Mouse (Mus musculus) splenic B cell, adult 2 months (primary cell): ENCODE measurements around the gene Lce1a2.
"Not testable (repeated sequence)": the region's sequence is repeated elsewhere in the genome, so short reads cannot be mapped to it uniquely, and the experiment has no call there.

Experiments
- DNase-seq: peaks from one replicate; pipeline ENCODE4 v3.0.0-alpha.2; 2011; ENCODE audit warnings: low read depth, low spot score
- H3K27me3 ChIP-seq: 2 replicates; pipeline ENCODE4 v1.6.1; 2012; ENCODE audit warnings: mild to moderate bottlenecking, low read length, moderate library complexity, mixed read lengths; ENCODE audit not compliant: control insufficient read depth, poor library complexity, insufficient read depth, severe bottlenecking
- H3K36me3 ChIP-seq: 2 replicates; pipeline ENCODE4 v1.6.1; 2012; ENCODE audit warnings: mild to moderate bottlenecking, low read length, moderate library complexity, mixed read lengths; ENCODE audit not compliant: control insufficient read depth, poor library complexity, insufficient read depth, severe bottlenecking

Lce1a2 gene

DNA sequence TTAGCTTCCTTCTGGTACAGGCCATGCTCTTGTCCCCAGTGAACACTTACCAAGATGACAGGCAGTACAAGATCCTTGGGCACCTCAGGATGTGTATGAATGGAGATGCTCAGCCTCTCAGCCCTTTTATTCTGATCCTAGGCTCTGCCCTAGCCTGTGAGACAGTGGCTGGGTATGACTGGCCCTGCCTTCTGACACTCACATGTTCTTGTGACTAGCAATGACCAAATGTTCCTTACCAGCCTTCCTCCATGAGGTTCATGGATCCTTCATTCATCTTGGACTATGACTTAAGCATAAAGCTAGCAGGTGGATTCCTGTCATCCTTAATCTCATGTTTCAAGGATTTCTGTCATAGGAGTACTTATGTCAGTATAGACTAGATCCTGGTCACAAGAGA is at the start of gene Lce1a2:
TSS of gene Lce1a2 (minus strand) at position 101 of the 400 bp plus-strand sequence.
- no peaks in the 10 kb centered on the region for H3K36me3 ChIP-seq
- no peak for DNase-seq
- H3K27me3 ChIP-seq: no peaks in the 10 kb centered on the region

DNA sequence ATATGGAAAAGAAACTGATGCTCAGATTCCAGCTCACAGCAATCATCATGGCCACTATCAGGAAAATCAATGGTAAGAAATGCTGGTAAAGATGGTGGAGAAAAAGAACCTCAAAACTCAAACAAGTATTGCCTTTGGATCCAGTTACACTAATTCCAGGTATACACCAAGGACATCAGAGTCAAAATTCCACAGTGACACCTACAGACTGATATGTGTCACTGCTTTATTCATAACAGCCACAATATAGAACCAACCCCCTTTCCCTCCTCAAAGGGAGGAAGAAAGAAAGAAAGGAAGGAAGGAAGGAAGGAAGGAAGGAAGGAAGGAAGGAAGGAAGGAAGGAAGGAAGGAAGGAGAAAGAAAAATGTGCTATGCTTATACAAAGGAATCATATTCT is 45.0 kb upstream of the Lce1a2 start:
- H3K36me3 ChIP-seq: no peaks in the 10 kb centered on the region
- no peaks in the 10 kb centered on the region for H3K27me3 ChIP-seq
- DNase-seq: no peak

DNA sequence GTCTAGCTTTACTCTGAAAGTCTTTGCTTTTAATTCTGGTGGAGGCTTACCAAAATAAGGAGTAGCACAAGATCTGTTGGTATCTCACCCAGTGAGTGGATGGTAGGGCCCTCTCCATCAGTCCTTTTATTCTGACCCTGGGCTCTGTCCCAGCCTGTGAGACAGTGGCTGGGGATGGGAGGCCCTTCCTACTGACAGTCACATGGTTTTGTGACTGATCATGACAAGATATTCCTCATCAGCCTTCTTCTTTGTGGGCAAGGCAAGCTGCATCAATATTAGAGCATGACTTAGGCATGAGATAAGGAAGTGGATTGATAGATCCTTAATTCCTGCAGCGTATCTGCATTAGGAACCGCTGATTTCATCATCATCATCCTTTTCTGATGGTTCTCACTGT is 38.9 kb upstream of the Lce1a2 start, which contains the start of gene Lce1e:
TSS of gene Lce1e (minus strand) at position 101 of the 400 bp plus-strand sequence.
- DNase-seq: no peak
- Histone ChIP-seq H3K27me3 (no peaks in the 10 kb centered on the region), H3K36me3 (no peaks in the 10 kb centered on the region)

DNA sequence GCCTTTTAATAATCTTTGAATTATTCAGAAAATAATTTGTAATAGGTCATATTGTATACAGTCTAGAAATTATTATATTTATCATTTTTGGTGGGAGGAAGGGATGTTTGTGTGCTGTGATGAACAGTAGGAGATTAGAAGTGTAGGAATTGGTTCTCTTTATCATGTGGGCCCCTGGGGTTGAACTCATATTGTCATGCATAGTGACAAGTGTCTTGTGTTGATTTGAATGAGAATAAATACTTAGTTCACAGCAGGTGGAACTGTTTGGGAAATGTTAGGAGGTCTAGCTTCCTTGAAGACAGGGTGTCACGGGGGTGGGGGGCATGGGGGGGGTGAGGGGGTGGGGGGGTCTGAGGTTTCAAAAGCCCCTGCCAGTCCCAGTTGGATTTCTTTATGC is 24.5 kb upstream of the Lce1a2 start:
- DNase-seq: no peak
- H3K27me3 ChIP-seq: no peaks in the 10 kb centered on the region
- no peaks in the 10 kb centered on the region for H3K36me3 ChIP-seq

DNA sequence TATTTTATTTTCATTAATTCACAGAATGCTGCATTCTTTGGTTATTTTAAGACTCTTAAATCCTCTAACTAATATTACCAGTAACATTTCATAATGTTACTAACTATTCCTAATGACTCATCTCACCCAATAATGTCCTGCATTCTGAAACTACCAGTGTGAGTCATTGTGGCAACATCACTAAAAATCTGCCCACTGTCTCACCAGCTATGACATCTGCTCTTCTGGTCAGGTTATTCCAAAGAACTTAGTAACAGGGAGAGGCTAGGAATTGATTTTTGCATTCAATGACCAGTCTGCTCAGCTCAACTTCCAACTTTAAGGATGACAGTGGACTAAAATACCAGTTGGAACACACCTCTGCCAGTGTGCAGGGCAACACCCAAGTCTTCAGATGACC is 21.6 kb upstream of the Lce1a2 start:
- DNase-seq: no peak
- Histone ChIP-seq H3K27me3 (no peaks in the 10 kb centered on the region), H3K36me3 (no peaks in the 10 kb centered on the region)

DNA sequence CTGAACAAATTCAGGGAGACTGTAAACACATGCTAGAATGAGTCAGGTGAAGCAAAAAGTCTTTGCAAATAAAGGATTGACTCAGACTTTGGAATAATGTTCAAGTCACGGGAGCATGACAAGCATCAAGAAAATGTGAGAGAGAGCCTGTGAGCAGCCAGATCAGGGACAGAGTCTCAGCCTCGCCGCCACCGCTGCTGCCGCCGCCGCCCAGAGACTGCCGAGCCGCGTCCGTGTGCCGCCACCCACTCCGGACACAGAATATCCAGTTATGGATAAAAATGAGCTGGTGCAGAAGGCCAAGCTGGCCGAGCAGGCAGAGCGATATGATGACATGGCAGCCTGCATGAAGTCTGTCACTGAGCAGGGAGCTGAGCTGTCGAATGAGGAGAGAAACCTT is 19.0 kb upstream of the Lce1a2 start:
- H3K27me3 ChIP-seq, H3K36me3 ChIP-seq, DNase-seq: not testable (repeated sequence)

DNA sequence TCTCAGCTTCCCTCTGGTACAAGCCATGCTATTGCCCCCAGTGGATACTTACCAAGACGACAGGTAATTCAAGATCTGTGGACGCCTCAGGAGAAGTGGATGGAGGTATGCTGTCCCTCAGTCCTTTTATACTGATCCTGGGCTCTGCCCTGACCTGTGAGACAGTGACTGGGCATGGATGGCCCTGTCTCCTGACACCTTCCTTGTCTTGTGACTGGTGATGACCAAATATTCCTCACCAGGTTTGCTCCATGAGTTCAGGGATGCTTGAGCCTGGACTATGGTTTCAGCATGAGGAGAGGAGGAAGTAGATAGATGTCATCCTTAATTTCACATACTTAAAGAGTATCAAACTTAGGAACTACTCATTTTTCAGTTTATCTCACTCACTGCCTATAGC is 17.0 kb upstream of the Lce1a2 start, which contains the start of gene Lce1d:
TSS of gene Lce1d (minus strand) at position 101 of the 400 bp plus-strand sequence.
- Histone ChIP-seq H3K36me3 (no peaks in the 10 kb centered on the region), H3K27me3 (no peaks in the 10 kb centered on the region)
- no peak for DNase-seq

DNA sequence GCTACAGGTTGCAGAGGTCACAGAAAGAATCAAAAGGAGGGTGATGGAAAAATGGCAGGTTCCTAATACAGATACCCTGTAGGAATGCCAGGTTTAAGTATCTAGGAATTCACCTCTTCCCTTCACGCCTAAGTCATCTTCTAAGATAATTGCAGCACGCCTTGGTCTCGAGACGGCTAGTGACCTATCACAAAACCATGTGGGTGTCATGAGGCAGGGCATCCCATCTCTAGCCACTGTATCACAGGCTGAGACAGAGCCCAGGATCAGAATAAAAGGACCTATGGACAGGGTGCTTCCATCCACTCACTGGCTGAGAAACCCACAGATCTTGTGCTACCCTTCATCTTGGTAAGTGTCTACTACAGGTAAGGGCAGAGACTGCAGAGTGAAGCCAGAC is 8.8 kb upstream of the Lce1a2 start, which contains the start of gene Lce1c:
TSS of gene Lce1c (plus strand) at position 301 of the 400 bp plus-strand sequence.
- Histone ChIP-seq H3K27me3 (no peaks in the 10 kb centered on the region), H3K36me3 (no peaks in the 10 kb centered on the region)
- no peak for DNase-seq

DNA sequence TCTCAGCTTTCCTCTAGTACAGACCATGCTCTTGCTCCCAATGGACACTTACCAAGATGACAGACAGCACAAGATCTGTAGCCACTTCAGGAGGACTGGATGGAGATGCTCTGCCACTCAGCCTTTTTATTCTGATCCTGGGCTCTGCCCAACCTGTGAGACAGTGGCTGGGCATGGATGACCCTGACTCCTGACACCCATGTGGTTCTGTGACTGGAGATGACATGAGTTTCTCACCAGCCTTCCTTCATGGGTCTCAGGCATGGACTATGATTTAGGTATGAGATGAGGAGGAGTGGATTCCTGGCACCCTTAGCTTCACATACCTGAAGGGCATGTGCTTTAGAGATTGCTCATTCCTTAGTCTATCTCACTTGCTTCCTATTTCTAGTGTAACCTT is 13.3 kb downstream of the Lce1a2 start, which contains the start of gene Lce1b:
TSS of gene Lce1b (minus strand) at position 101 of the 400 bp plus-strand sequence.
- Histone ChIP-seq H3K27me3 (no peaks in the 10 kb centered on the region), H3K36me3 (no peaks in the 10 kb centered on the region)
- DNase-seq: no peak

DNA sequence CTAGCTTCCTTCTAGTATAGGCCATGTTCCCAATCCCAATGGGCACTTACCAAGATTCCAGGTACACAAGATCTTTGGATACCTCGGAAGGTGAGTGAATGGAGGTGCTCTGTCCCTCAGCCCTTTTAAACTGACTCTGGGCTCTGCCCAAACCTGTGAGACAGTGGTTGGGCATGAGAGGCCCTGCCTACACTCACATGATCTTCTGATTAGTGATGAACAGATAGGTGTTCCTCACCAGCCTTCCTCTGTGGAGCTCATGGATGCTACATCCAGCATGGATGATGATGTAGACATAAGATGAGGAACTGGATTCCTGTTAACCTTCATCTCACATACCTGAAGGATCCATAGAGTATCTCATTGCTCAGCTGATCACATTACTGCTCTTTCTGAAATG is 21.9 kb downstream of the Lce1a2 start, which contains the start of gene Lce1a1:
TSS of gene Lce1a1 (minus strand) at position 101 of the 400 bp plus-strand sequence.
- no peaks in the 10 kb centered on the region for H3K27me3 ChIP-seq
- H3K36me3 ChIP-seq: no peaks in the 10 kb centered on the region

DNA sequence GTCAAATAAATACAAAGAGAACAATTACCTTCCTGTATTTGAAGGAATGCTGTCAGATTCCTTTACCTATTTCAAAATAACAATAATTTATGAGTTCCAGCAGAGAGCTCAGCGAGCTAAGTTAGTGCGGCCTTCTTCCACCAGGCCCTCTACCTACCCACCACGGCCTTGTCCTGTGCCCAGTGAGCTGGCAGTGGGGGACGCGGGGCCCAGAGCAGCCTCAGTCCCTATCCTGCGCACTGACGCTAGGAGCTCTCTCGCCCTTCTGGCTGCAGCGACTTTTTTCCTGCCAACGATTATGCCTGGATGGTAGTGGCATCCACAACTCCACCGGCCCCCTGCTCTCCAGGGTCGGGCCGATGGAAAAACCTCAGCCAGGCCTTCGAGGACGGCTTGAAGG is 30.3 kb downstream of the Lce1a2 start:
- H3K36me3 ChIP-seq: no peaks in the 10 kb centered on the region
- DNase-seq: no peak
- H3K27me3 ChIP-seq: no peaks in the 10 kb centered on the region

More for the DNA sequence above, 21.9 kb downstream of the Lce1a2 start, which contains the start of gene Lce1a1:
- DNase-seq: no peak

DNA sequence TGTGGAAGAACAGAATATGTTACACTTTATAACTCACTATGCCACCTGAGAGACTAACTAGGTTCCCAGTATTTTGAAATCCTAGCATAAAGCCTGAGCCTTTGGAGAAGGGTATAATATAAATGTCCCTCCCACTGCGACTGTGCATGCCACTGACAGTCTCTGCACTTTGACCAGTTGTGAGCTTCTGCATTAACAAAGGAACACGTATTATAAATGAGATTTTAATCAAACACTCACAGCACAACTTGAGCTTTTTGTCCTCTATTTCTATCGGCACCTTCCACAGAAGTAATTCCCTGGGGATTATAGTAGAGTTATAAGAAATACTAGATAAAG is 31.5 kb downstream of the Lce1a2 start:
- no peak for DNase-seq
- Histone ChIP-seq H3K27me3 (no peaks in the 10 kb centered on the region), H3K36me3 (no peaks in the 10 kb centered on the region)

DNA sequence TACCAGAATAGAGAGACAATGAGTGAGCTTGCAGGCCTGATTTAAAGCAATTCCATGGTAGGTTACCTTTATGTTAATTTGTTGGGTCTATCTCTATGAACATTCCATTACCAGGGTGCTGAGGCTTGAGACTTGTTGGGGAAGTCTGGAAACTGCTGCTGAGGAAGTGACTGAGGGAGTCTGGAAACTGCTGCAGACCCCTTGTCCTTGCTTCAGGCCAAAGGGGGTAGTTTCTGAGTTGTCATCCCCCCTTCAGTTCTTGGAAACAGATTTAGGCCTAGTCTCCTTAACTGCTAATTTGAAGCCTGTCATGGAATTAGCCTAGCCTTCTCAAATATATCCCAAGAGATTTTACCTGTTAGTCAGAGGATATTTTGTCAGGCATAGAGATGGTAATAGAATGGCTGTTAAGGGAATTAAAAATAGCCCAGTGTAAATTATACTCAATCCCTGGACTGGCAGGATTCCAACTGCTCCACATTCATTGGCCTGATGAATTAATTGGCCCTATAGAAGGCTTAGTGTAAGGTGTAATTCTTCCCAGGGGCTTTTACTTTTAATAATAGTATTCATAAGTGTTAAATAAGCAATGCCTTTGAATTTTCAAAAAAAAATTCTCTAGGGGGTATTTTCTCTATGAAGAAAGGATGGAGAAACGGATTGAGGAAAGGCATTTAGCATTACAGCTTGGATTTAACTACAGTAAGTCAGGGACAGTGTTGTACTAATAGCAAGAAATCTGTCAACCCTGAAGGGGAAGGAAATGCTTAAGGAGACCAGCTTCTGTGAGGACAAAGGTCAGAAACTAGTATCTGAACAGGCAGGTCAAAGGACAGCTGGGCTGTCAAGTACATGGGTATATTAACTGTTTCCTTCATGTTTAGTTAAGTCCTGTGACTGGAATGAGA is 32.1 kb downstream of the Lce1a2 start:
- Histone ChIP-seq H3K36me3 (no peaks in the 10 kb centered on the region), H3K27me3 (no peaks in the 10 kb centered on the region)
- no peak for DNase-seq

DNA sequence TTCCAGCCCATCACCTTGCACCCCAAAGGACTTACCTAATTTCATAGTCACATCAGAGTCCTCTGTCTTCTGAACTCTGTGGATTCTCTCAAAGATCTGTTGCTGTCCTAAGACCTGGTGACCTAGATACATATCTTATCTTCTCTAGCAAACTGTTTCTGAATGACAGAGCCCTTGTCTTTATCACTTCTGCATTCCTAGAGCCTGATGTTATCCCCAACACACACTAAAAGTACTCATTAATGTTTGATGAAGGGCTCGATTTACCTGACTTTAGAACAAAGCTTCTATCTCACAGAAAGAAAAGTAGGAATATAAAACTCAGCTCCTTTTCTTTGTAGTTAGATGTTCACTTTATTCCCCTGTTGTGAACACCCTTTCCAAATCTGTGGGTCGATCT is 48.6 kb downstream of the Lce1a2 start, which contains the start of gene Lce6a:
TSS of gene Lce6a (minus strand) at position 101 of the 400 bp plus-strand sequence.
- H3K36me3 ChIP-seq: no peaks in the 10 kb centered on the region
- no peak for DNase-seq
- H3K27me3 ChIP-seq: no peaks in the 10 kb centered on the region
